Mouse (Mus musculus): ENCODE results near the gene Birc5.

- TF ChIP-seq CTCF (IDR thresholded peaks at IDR 0.05; ENCODE audit: low read depth, low read length) (no peak), POLR2A (IDR thresholded peaks at IDR 0.05; ENCODE audit: insufficient read depth, low read length) (no peak), EP300 (IDR thresholded peaks at IDR 0.05; ENCODE audit: insufficient read depth, low read depth, low read length) (no peak)
Observed at GRCm38 (mm10) chr11:117858392-117858791, 9.3 kb downstream of the Birc5 start.
